Mouse (Mus musculus) gastrocnemius, adult 8-10 months (tissue): ENCODE data around the gene Mucl2. TPM values are rescaled to one million over a fixed set of nuclear protein-coding genes. Genes with fewer than 3 reads are reported as not detected.
"Not testable (repeated sequence)": the region's sequence is repeated elsewhere in the genome, so short reads cannot be mapped to it uniquely, and the experiment has no call there.

ENCODE experiments used
- DNase-seq, 2 experiments: peaks; one replicate each; pipeline ENCODE4 v3.0.0; 2022; ENCODE audit warnings: low spot score in 2 of 2
- microRNA-seq: library from miRNA; unstranded; fragments of <30 nt; microRNA quantifications from one replicate; pipeline ENCODE4 v1.2.0, GENCODE M21; 2022
- total RNA-seq, 4 experiments: library from RNA; stranded (reverse); gene quantifications; 2 replicates each; pipeline ENCODE4 v1.2.4; 2022

The Mucl2 gene
- total RNA-seq: not detected

DNA sequence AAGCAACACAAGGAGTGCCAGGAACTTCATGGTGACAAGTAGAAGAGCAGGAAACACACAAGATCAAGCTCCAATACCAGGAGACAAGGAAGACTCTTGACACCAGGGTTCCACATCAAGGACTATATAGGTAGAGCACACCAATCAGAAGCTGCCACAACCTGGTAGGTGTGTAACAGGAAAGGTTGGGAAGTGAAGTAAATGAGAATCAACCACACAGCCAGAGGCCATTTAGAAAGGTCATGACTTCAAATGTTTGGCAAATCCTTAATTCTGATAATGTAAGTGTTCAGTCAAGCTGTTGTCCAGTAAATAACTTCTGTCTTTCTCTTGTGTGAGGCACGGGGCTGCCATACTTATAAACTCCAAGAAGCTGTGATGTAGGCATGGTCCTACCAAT, at the start of gene Mucl2:
Mucl2 (minus strand) TSS at position 101 of the 400 bp plus-strand sequence.
- no peak for DNase-seq

DNA sequence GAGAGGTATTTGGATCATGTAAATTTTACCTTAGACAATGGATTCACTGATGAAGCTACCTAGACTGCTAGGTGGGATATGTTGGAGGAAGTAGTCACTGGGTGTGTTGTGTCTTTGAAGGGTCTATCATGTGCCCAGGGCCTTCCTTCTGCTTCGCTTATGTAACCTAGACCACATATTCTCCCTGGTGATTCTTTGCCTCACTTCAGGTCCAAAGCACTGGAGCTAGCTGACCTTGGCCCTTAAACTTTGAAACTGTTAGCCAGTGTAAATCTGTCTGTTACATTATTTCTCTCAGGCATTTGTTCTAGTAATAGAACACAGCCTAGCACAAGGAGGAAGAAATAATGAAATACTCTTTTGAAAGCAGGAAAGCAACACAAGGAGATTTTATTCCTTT, 13.9 kb upstream of the Mucl2 start:
- DNase-seq: not testable (repeated sequence)

Small RNAs within 50 kb of the gene (microRNA-seq; reads per million reads assigned to microRNA genes)
- not detected for gene Gm22852

Other genes with a start within 250 kb of the Mucl2 start
- 1 to 10 TPM in 2 of 4 experiments, under 1 TPM in 1, not detected in 1; 0.70 to 1.6 (median 1.3) TPM for gene Mucl1, start 143.8 kb downstream of the Mucl2 start, total RNA-seq